Mouse (Mus musculus): ENCODE results near the gene Ezh1.

Ezh1 gene

GRCm38 (mm10) chr11:101246702-101247012 is 20.4 kb upstream of the Ezh1 start:
- no peak for DNase-seq (ENCODE audit: low spot score in 2 of 2)

GRCm38 (mm10) chr11:101245855-101246701 is 19.8 kb upstream of the Ezh1 start, which contains the start of gene Ramp2:
Ramp2 (plus strand) TSS chr11:101246028.
- peak in 1 of 2 experiments; percentile 44 for DNase-seq (ENCODE audit: low spot score in 2 of 2)

- DNase-seq (ENCODE audit: low spot score in 2 of 2): no peak
Observed at GRCm38 (mm10) chr11:101245071-101245470, 18.8 kb upstream of the Ezh1 start.

- DNase-seq (ENCODE audit: low spot score in 2 of 2): no peak
Observed at GRCm38 (mm10) chr11:101238071-101238647, 11.9 kb upstream of the Ezh1 start.

- no peak for DNase-seq (ENCODE audit: low spot score in 2 of 2)
Observed at GRCm38 (mm10) chr11:101236782-101237181, 10.5 kb upstream of the Ezh1 start.

- DNase-seq (ENCODE audit: low spot score in 2 of 2): no peak
Observed at GRCm38 (mm10) chr11:101235429-101235828, 9.2 kb upstream of the Ezh1 start.

GRCm38 (mm10) chr11:101234124-101234523 is 7.9 kb upstream of the Ezh1 start:
- DNase-seq (ENCODE audit: low spot score in 2 of 2): no peak

- DNase-seq (ENCODE audit: low spot score in 2 of 2): no peak
Observed at GRCm38 (mm10) chr11:101233240-101233639, 7.0 kb upstream of the Ezh1 start.

- no peak for DNase-seq (ENCODE audit: low spot score in 2 of 2)
Observed at GRCm38 (mm10) chr11:101232010-101232839, 6.0 kb upstream of the Ezh1 start.

GRCm38 (mm10) chr11:101230991-101231871 is 5.0 kb upstream of the Ezh1 start:
- DNase-seq (ENCODE audit: low spot score in 2 of 2): no peak

- DNase-seq (ENCODE audit: low spot score in 2 of 2): no peak
Observed at GRCm38 (mm10) chr11:101230526-101230925, 4.3 kb upstream of the Ezh1 start.

GRCm38 (mm10) chr11:101230061-101230511 is 3.8 kb upstream of the Ezh1 start:
- no peak for DNase-seq (ENCODE audit: low spot score in 2 of 2)

GRCm38 (mm10) chr11:101229361-101229900 is 3.2 kb upstream of the Ezh1 start:
- no peak for DNase-seq (ENCODE audit: low spot score in 2 of 2)

GRCm38 (mm10) chr11:101225331-101226064 is 765 bp downstream of the Ezh1 start:
- DNase-seq (ENCODE audit: low spot score in 2 of 2): no peak

- DNase-seq (ENCODE audit: low spot score in 2 of 2): no peak
Observed at GRCm38 (mm10) chr11:101224337-101224736, 1.9 kb downstream of the Ezh1 start.

GRCm38 (mm10) chr11:101221306-101221986 is 4.8 kb downstream of the Ezh1 start:
- no peak for DNase-seq (ENCODE audit: low spot score in 2 of 2)

- DNase-seq (ENCODE audit: low spot score in 2 of 2): no peak
Observed at GRCm38 (mm10) chr11:101220853-101221252, 5.4 kb downstream of the Ezh1 start.

- DNase-seq (ENCODE audit: low spot score in 2 of 2): no peak
Observed at GRCm38 (mm10) chr11:101218436-101219055, 7.7 kb downstream of the Ezh1 start.

GRCm38 (mm10) chr11:101216936-101217335 is 9.3 kb downstream of the Ezh1 start:
- no peak for DNase-seq (ENCODE audit: low spot score in 2 of 2)
